Mouse (Mus musculus): Measurements from ENCODE around the gene Nqo2. TPM values are rescaled to one million over a fixed set of nuclear protein-coding genes. Genes with fewer than 3 reads are reported as not detected.
A peak's percentile ranks its signal among the peaks of the same experiment; 100 is the strongest.

Nqo2 gene
- 16.3 and 20.9 TPM in 2 replicates for polyA plus RNA-seq (2011; ENCODE audit: insufficient read depth, insufficient read length, low read depth, missing spikeins)

DNA sequence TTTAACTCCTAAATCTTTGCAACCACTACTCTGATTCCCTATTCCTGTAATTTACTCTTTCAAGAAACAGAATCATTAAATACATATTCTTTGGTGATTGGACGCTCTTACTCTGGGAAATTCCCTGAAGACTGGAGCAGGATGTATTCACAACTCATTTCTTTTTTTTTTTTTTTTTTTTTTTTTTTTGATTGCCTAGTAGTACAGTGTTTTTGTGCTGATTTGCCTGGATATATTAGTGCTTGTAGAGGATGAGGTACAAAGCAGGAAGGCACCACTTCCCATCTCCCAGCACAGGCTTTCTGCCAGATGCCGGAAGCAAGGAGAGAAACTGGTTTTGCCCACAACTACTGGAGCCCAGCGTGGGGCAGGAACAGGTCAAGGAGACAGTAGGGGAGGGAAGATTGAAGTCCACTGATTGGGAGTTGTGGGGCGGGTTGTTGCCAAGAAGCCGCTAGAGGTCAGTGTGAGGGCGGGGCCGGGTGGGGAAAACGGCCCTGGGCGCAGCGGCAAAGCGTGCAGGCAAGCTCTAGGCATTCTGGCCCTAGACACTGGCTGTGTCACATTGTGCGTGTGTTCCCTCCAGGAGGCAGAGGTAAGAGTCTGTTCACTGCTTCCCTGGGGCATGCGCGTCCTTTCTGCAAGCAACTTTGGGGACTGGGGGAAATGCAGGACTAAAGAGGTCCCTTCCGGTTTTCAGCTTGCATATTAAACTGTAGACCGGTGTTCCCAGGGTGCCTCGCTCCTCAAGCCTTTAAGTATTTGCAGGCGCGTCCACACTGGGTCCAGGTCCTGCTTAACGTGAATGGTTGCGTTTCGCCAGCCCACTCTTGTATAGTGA, at the start of gene Nqo2:
Nqo2 (plus strand) TSS at position 482 of the 841 bp plus-strand sequence.
- Histone ChIP-seq H3K9me3 (replicated peaks; ENCODE audit: control insufficient read depth, insufficient read depth, low read length, poor library complexity, severe bottlenecking) (0 out of 2 replicates have a peak, but pooled peaks cover 2% of the 10 kb centered on the region), H3K4me1 (ENCODE audit: control insufficient read depth, insufficient read depth, low read length) (peaks cover 3% of the 10 kb centered on the region), H3K27me3 (ENCODE audit: control insufficient read depth, insufficient read depth, low read length, poor library complexity, severe bottlenecking) (no peaks in the 10 kb centered on the region), H3K36me3 (ENCODE audit: control insufficient read depth, insufficient read depth, low read length, poor library complexity, severe bottlenecking) (no peaks in the 10 kb centered on the region), H3K27ac (ENCODE audit: insufficient read depth, low read length) (peak within 1 kb of the TSS; percentile 80), H3K9ac (ENCODE audit: low read depth, poor library complexity, severe bottlenecking) (peak within 1 kb of the TSS; percentile 46), H3K4me3 (ENCODE audit: low read depth, low read length) (peak within 1 kb of the TSS; percentile 59)
- TF ChIP-seq POLR2A (IDR thresholded peaks at IDR 0.05; ENCODE audit: insufficient read depth, low read length) (peak; percentile 19), EP300 (IDR thresholded peaks at IDR 0.05; ENCODE audit: insufficient read depth, low read depth, low read length) (peak; percentile 54; the same call in 1 of the 2 replicates), CTCF (IDR thresholded peaks at IDR 0.05; ENCODE audit: low read depth, low read length) (peak; percentile 40)

DNA sequence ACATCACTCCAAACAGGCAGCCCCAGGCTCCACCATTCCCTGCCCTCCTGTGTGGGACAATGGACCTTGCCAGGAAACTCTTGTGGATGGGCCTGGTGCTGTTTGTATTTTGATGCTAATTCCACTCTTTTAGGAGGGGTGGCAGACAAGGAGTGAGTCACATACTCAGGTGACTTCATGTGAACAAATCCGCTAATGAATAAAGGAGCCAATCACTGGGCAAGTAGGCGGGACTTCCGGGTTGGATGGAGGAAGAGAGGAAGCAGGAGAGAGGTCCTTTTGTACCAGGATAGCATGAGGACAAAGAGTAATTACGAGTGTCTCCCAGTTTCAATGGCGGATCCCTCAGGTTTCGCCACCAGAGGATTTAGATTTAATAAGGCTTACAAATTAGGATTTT, 43.4 kb upstream of the Nqo2 start:
- TF ChIP-seq CTCF (IDR thresholded peaks at IDR 0.05; ENCODE audit: low read depth, low read length), result no peak
- peak; percentile 86 for TF ChIP-seq EP300 (IDR thresholded peaks at IDR 0.05; ENCODE audit: insufficient read depth, low read depth, low read length)
- peak; percentile 13 for TF ChIP-seq POLR2A (IDR thresholded peaks at IDR 0.05; ENCODE audit: insufficient read depth, low read length)
- H3K4me1 ChIP-seq (ENCODE audit: control insufficient read depth, insufficient read depth, low read length), result no peaks in the 10 kb centered on the region
- H3K9me3 ChIP-seq (replicated peaks; ENCODE audit: control insufficient read depth, insufficient read depth, low read length, poor library complexity, severe bottlenecking), result no peaks in the 10 kb centered on the region
- peak overlapping the region; percentile 85 for H3K9ac ChIP-seq (ENCODE audit: low read depth, poor library complexity, severe bottlenecking)
- H3K36me3 ChIP-seq (ENCODE audit: control insufficient read depth, insufficient read depth, low read length, poor library complexity, severe bottlenecking), result peaks cover 17% of the 10 kb centered on the region
- no peaks in the 10 kb centered on the region for H3K27me3 ChIP-seq (ENCODE audit: control insufficient read depth, insufficient read depth, low read length, poor library complexity, severe bottlenecking)
- no peak overlapping the region for H3K4me3 ChIP-seq (ENCODE audit: low read depth, low read length)
- H3K27ac ChIP-seq (ENCODE audit: insufficient read depth, low read length), result peak overlapping the region; percentile 87

DNA sequence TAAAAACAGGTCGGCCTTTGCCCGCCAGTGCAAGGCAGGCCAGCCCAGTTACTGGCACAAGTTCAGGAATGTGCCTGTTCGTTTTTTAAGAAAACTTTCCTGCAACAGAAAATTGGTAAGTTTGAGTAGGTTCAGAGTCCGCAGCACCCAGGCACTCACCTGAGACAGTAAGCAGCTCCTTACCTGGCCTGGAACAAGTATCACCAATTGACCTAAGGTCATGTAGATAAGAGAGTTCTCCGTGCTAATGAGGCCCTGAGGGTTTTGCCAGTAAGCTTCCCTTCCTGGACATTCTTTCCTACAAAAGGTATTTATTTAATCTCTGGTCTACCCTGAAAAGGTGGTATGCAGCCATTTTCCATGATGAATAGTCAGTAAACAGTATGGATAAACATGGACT, 42.8 kb upstream of the Nqo2 start:
- Histone ChIP-seq H3K27me3 (ENCODE audit: control insufficient read depth, insufficient read depth, low read length, poor library complexity, severe bottlenecking) (no peaks in the 10 kb centered on the region), H3K27ac (ENCODE audit: insufficient read depth, low read length) (peak overlapping the region; percentile 82), H3K9me3 (replicated peaks; ENCODE audit: control insufficient read depth, insufficient read depth, low read length, poor library complexity, severe bottlenecking) (no peaks in the 10 kb centered on the region), H3K4me3 (ENCODE audit: low read depth, low read length) (peak overlapping the region; percentile 67), H3K9ac (ENCODE audit: low read depth, poor library complexity, severe bottlenecking) (peak overlapping the region; percentile 85), H3K36me3 (ENCODE audit: control insufficient read depth, insufficient read depth, low read length, poor library complexity, severe bottlenecking) (peaks cover 17% of the 10 kb centered on the region), H3K4me1 (ENCODE audit: control insufficient read depth, insufficient read depth, low read length) (no peaks in the 10 kb centered on the region)
- no peak for TF ChIP-seq EP300 (IDR thresholded peaks at IDR 0.05; ENCODE audit: insufficient read depth, low read depth, low read length)

DNA sequence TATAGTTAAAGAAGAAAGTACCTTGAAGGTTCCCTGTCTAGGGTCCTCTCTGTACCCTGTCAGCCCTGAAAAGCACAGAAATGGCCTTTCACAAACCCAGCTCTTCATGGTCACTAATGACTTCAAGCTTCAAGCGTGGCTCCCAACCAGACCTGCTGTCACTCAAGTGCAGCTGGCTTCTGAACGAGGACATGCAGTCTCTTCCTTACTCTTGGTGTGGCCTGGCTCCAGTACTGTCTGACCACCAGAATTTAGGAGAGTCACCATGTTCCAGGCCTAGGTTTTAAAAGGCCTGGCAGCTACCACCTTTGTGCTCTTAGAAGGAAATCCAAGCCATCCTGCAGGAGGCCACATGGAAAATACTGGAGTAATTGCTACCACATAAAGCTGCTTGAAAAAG, 34.2 kb upstream of the Nqo2 start:
- no peaks in the 10 kb centered on the region for H3K9me3 ChIP-seq (replicated peaks; ENCODE audit: control insufficient read depth, insufficient read depth, low read length, poor library complexity, severe bottlenecking)
- H3K36me3 ChIP-seq (ENCODE audit: control insufficient read depth, insufficient read depth, low read length, poor library complexity, severe bottlenecking), result peaks cover 8% of the 10 kb centered on the region
- peaks cover 2% of the 10 kb centered on the region for H3K4me1 ChIP-seq (ENCODE audit: control insufficient read depth, insufficient read depth, low read length)
- H3K27me3 ChIP-seq (ENCODE audit: control insufficient read depth, insufficient read depth, low read length, poor library complexity, severe bottlenecking), result no peaks in the 10 kb centered on the region
- no peak overlapping the region for H3K27ac ChIP-seq (ENCODE audit: insufficient read depth, low read length)
- no peak overlapping the region for H3K9ac ChIP-seq (ENCODE audit: low read depth, poor library complexity, severe bottlenecking)
- H3K4me3 ChIP-seq (ENCODE audit: low read depth, low read length), result no peak overlapping the region
- no peak for TF ChIP-seq EP300 (IDR thresholded peaks at IDR 0.05; ENCODE audit: insufficient read depth, low read depth, low read length)

DNA sequence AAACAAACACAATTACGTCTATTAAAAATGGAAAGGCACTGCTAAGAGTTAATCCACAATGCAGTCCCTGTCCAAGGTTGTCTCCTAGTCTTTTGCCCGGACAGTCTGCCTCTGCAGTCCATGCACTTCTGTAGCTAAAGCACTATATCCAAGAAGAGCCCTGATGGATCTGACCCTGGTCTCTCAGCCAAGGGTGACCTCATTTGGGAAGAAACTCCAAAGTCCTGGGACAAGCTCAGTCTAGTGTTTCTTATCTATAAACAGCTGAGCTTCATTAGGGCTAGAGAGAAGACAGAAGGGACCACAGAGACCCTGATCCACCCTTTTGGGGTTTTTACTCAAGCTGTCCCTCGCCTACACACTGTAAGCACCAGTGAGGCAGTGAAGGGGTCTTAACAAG, 33.6 kb upstream of the Nqo2 start:
- no peaks in the 10 kb centered on the region for H3K9me3 ChIP-seq (replicated peaks; ENCODE audit: control insufficient read depth, insufficient read depth, low read length, poor library complexity, severe bottlenecking)
- TF ChIP-seq EP300 (IDR thresholded peaks at IDR 0.05; ENCODE audit: insufficient read depth, low read depth, low read length), result no peak
- TF ChIP-seq CTCF (IDR thresholded peaks at IDR 0.05; ENCODE audit: low read depth, low read length), result no peak
- TF ChIP-seq POLR2A (IDR thresholded peaks at IDR 0.05; ENCODE audit: insufficient read depth, low read length), result no peak
- peaks cover 8% of the 10 kb centered on the region for H3K36me3 ChIP-seq (ENCODE audit: control insufficient read depth, insufficient read depth, low read length, poor library complexity, severe bottlenecking)
- H3K27ac ChIP-seq (ENCODE audit: insufficient read depth, low read length), result no peak overlapping the region
- no peaks in the 10 kb centered on the region for H3K27me3 ChIP-seq (ENCODE audit: control insufficient read depth, insufficient read depth, low read length, poor library complexity, severe bottlenecking)
- no peak overlapping the region for H3K9ac ChIP-seq (ENCODE audit: low read depth, poor library complexity, severe bottlenecking)
- peaks cover 2% of the 10 kb centered on the region for H3K4me1 ChIP-seq (ENCODE audit: control insufficient read depth, insufficient read depth, low read length)
- H3K4me3 ChIP-seq (ENCODE audit: low read depth, low read length), result no peak overlapping the region

DNA sequence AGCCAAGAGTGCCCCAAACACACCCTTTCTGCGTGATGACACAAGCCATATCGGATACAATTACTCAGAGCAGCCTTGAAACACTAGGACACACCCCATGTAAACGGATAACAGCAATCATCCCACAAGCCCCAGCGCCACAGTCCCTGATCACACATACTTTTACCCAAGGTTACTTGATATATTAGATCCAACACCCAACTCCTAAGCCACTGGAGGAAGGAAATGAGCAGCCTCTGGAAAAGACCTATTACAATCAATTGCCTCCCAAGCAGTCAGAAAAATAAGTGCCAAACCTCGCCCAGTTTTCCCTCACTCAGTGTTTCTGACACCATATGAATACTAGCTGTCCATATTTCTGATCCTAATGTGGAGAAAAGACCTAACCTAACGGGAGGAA, 29.7 kb upstream of the Nqo2 start:
- Histone ChIP-seq H3K4me3 (ENCODE audit: low read depth, low read length) (no peak overlapping the region), H3K9me3 (replicated peaks; ENCODE audit: control insufficient read depth, insufficient read depth, low read length, poor library complexity, severe bottlenecking) (peaks cover 13% of the 10 kb centered on the region), H3K36me3 (ENCODE audit: control insufficient read depth, insufficient read depth, low read length, poor library complexity, severe bottlenecking) (peaks cover 5% of the 10 kb centered on the region), H3K9ac (ENCODE audit: low read depth, poor library complexity, severe bottlenecking) (peak overlapping the region; percentile 80), H3K27me3 (ENCODE audit: control insufficient read depth, insufficient read depth, low read length, poor library complexity, severe bottlenecking) (no peaks in the 10 kb centered on the region), H3K27ac (ENCODE audit: insufficient read depth, low read length) (no peak overlapping the region), H3K4me1 (ENCODE audit: control insufficient read depth, insufficient read depth, low read length) (peaks cover 2% of the 10 kb centered on the region)
- TF ChIP-seq CTCF (IDR thresholded peaks at IDR 0.05; ENCODE audit: low read depth, low read length), result no peak
- no peak for TF ChIP-seq POLR2A (IDR thresholded peaks at IDR 0.05; ENCODE audit: insufficient read depth, low read length)
- TF ChIP-seq EP300 (IDR thresholded peaks at IDR 0.05; ENCODE audit: insufficient read depth, low read depth, low read length), result no peak

All from ES-Bruce4 (cell line).